Mouse (Mus musculus) spleen, adult 2 months (tissue): ENCODE measurements at regions not wholly inside any gene's neighbourhood (a gene's known extent, or its start where the extent isn't known, plus 50 kb on each side); places are given as distances from the start of the nearest gene placed in this dataset.

Experiments used
- DNase-seq, 2 experiments: peaks; one replicate each; pipeline versions ENCODE4 v3.0.0 to v3.0.0-alpha.2; 2012 to 2021; ENCODE audit warnings: low spot score in 2 of 2, low read depth in 1 of 2
- H3K27ac ChIP-seq: fragments of 200-500 bp; 2 replicates; pipeline ENCODE4 v1.5.1; 2012; ENCODE audit warnings: low read length, inconsistent platforms; ENCODE audit not compliant: insufficient read depth
- H3K27me3 ChIP-seq: fragments of 200-500 bp; 2 replicates; pipeline ENCODE4 v1.6.1; 2012; ENCODE audit warnings: mild to moderate bottlenecking, moderate library complexity, low read length, inconsistent platforms; ENCODE audit not compliant: control insufficient read depth, insufficient read depth
- H3K36me3 ChIP-seq: fragments of 200-500 bp; 2 replicates; pipeline ENCODE4 v1.6.1; 2012; ENCODE audit warnings: mild to moderate bottlenecking, low read length, inconsistent platforms; ENCODE audit not compliant: control insufficient read depth, insufficient read depth
- H3K4me1 ChIP-seq: fragments of 200-500 bp; 2 replicates; pipeline ENCODE4 v1.6.1; 2011; ENCODE audit warnings: inconsistent platforms; ENCODE audit not compliant: control insufficient read depth, insufficient read depth, insufficient read length
- H3K4me3 ChIP-seq: fragments of 200-500 bp; 2 replicates; pipeline ENCODE4 v1.5.1; 2011; ENCODE audit warnings: mild to moderate bottlenecking, inconsistent platforms; ENCODE audit not compliant: insufficient read depth, insufficient read length; ENCODE audit errors: extremely low read depth
- CTCF ChIP-seq: fragments of 200-500 bp; IDR thresholded peaks from 2 replicates; pipeline ENCODE4 v1.5.1; 2011; ENCODE audit warnings: mild to moderate bottlenecking, inconsistent platforms; ENCODE audit not compliant: insufficient read depth, insufficient read length, insufficient replicate concordance; ENCODE audit errors: extremely low read depth
- POLR2A ChIP-seq: fragments of 200-500 bp; IDR thresholded peaks from 2 replicates; pipeline ENCODE4 v1.6.1; 2011; ENCODE audit warnings: low read depth, low read length, inconsistent platforms
- WGBS: fragments of 180-500 bp; shearing (Covaris S2); methylation state at CpG from one replicate; pipeline ENCODE4 v1.1.7; 2018; 5-methylcytosine and 5-hydroxymethylcytosine counted together

- no peak for DNase-seq
- Histone ChIP-seq H3K4me3 (no peak overlapping the region), H3K27me3 (no peaks in the 10 kb centered on the region), H3K4me1 (no peaks in the 10 kb centered on the region), H3K27ac (no peak overlapping the region), H3K36me3 (no peaks in the 10 kb centered on the region)
- no peak for TF ChIP-seq POLR2A
- no peak for TF ChIP-seq CTCF
- WGBS: 95% methylated on average over 4 of the region's 4 CpGs
Observed at GRCm38 (mm10) chr2:9267675-9268074, 613.4 kb upstream of the 4930412O13Rik start.

- DNase-seq: no peak
- H3K4me3 ChIP-seq: no peak overlapping the region
- no peaks in the 10 kb centered on the region for H3K27me3 ChIP-seq
- no peaks in the 10 kb centered on the region for H3K4me1 ChIP-seq
- TF ChIP-seq POLR2A (no peak), CTCF (no peak)
- WGBS: 85% methylated on average over 2 of the region's 2 CpGs
- no peaks in the 10 kb centered on the region for H3K36me3 ChIP-seq
- H3K27ac ChIP-seq: no peak overlapping the region
Observed at GRCm38 (mm10) chr2:9283441-9283840, 597.6 kb upstream of the 4930412O13Rik start.

- WGBS: 90% methylated on average over 8 of the region's 8 CpGs
- H3K4me1 ChIP-seq: no peaks in the 10 kb centered on the region
Observed at GRCm38 (mm10) chr2:9285800-9286199, 595.3 kb upstream of the 4930412O13Rik start.

GRCm38 (mm10) chr2:9287077-9287476 lies 594.0 kb upstream of the 4930412O13Rik start:
- no peak for DNase-seq
- TF ChIP-seq POLR2A: no peak
- no peak for TF ChIP-seq CTCF
- Histone ChIP-seq H3K36me3 (no peaks in the 10 kb centered on the region), H3K27ac (no peak overlapping the region), H3K4me1 (no peaks in the 10 kb centered on the region), H3K4me3 (no peak overlapping the region), H3K27me3 (no peaks in the 10 kb centered on the region)
- 95% methylated on average over 1 of the region's 1 CpGs for WGBS

More at GRCm38 (mm10) chr2:9285800-9286199, 595.3 kb upstream of the 4930412O13Rik start:
- no peak for DNase-seq
- Histone ChIP-seq H3K27ac (no peak overlapping the region), H3K36me3 (no peaks in the 10 kb centered on the region), H3K4me3 (no peak overlapping the region), H3K27me3 (no peaks in the 10 kb centered on the region)
- TF ChIP-seq CTCF (no peak), POLR2A (no peak)

- WGBS: 88% methylated on average over 6 of the region's 6 CpGs
- no peak for TF ChIP-seq POLR2A
- TF ChIP-seq CTCF: no peak
- no peak for DNase-seq
Observed at GRCm38 (mm10) chr2:9287623-9288022, 593.4 kb upstream of the 4930412O13Rik start.

DNA sequence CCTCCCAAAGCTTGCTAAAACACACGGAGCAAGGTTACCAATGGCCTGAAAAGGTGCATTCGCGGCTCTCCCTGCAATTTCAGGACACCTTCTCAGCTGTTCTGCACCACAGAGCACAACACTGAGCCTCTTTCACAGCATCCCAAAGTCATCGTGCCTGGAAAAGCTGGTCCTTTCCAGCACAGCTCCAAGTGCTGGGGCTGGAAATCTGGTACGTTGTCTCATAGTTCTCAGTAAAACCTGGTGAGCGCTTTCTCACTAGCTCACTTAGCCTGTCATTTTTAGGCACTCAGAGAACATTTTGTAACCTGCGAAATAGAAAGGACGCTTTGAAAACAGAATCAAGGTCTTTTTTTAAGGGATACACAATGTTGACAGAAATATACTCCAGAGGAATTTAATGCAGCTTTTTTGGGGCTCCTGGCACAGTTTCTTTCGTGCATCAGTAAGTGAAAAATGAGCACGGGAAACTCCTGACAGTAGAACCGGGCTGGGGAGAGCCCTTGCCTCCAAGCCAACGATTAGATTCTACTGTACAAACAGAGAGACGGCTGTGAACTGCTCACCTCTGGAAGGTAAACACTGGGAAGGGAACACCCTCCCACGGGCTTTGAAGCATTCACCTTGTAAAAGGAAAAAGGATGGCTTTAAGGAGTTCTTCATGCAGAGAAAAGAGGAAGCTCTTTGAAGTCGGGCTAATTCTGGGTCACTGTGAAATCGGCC lies 549.3 kb upstream of the 4930412O13Rik start:
- Histone ChIP-seq H3K27ac (no peak overlapping the region), H3K36me3 (no peaks in the 10 kb centered on the region), H3K27me3 (no peaks in the 10 kb centered on the region), H3K4me1 (no peaks in the 10 kb centered on the region), H3K4me3 (no peak overlapping the region)
- TF ChIP-seq POLR2A (no peak), CTCF (no peak)
- no peak for DNase-seq
- 55% methylated on average over 16 of the region's 16 CpGs for WGBS

More at GRCm38 (mm10) chr2:9287623-9288022, 593.4 kb upstream of the 4930412O13Rik start:
- H3K27ac ChIP-seq: no peak overlapping the region
- H3K4me1 ChIP-seq: no peaks in the 10 kb centered on the region
- no peak overlapping the region for H3K4me3 ChIP-seq
- no peaks in the 10 kb centered on the region for H3K27me3 ChIP-seq
- no peaks in the 10 kb centered on the region for H3K36me3 ChIP-seq

- Histone ChIP-seq H3K27me3 (no peaks in the 10 kb centered on the region), H3K27ac (no peak overlapping the region), H3K4me1 (no peaks in the 10 kb centered on the region), H3K36me3 (no peaks in the 10 kb centered on the region), H3K4me3 (no peak overlapping the region)
- no peak for DNase-seq
- WGBS: 50% methylated on average over 4 of the region's 4 CpGs
- no peak for TF ChIP-seq POLR2A
- TF ChIP-seq CTCF: no peak
Observed at GRCm38 (mm10) chr2:9348982-9349381, 532.1 kb upstream of the 4930412O13Rik start.
